Mouse (Mus musculus) bone marrow, adult 2 months (tissue): ENCODE results near the gene Pgghg.

ENCODE experiments used
- CTCF ChIP-seq: fragments of 200-500 bp; IDR thresholded peaks from 2 replicates; pipeline ENCODE4 v1.5.1; 2011; ENCODE audit warnings: low read length, control low read depth; ENCODE audit not compliant: control insufficient read depth, insufficient read depth
- POLR2A ChIP-seq: fragments of 200-500 bp; IDR thresholded peaks from 2 replicates; pipeline ENCODE4 v1.6.1; 2011; ENCODE audit warnings: low read depth, mild to moderate bottlenecking, control low read depth, low read length, borderline replicate concordance; ENCODE audit not compliant: control insufficient read depth

DNA sequence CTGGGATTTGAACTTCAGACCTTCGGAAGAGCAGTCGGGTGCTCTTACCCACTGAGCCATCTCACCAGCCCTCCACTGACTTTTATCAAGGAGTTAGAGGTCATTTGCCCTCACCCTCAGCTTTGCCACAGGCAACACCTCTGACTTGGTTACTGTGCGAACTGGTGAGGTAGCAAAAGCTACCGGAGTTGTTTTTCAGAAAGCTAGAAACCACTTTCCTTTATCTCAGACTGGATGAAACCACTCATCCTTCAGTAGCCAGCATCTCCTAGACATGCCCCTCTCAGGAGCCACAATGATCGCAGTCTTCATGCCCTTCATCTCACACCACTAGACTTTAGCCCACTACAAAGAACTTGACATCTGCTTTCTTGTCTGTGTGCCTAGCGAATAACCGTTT is 41.8 kb downstream of the Pgghg start:
- TF ChIP-seq CTCF: no peak
- TF ChIP-seq POLR2A: no peak
